ENCODE assay signal across 14 mouse cellular contexts in genomic region chr2:59633761-59634430, GRCm38 (mm10).
A peak's percentile ranks its signal among the peaks of the same experiment; 100 is the strongest.
DNase-seq lines count a peak whose midpoint lies in the region.
"Had no signal": no experiment of that assay in that cellular context is flagged by ENCODE, and none has a peak within 500 bp of the region (broad histone marks: within the 10 kb centered on the region; RNA-seq: fewer than 3 reads in every experiment).

No protein-coding gene starts in this region.

- peak; percentile 24 to 34 for DNase-seq in cerebellum, postnatal 25 days
- no peak for DNase-seq in cerebellum, adult 8-10 months
- DNase-seq in 416B (ENCODE audit: low read depth) (peak; percentile 76), ES-CJ7 (ENCODE audit: low read depth, low spot score) (peak; percentile 80)
- peak; percentile 50 for DNase-seq in brain, adult 2 months (ENCODE audit: low read depth, low spot score)
- no peak for DNase-seq in neural tube, embryonic 10.5 days (ENCODE audit: extremely low spot score, low spot score)
- DNase-seq in B cell, adult 2 months: no peak
- DNase-seq: cerebellum, adult 9-11 months; gastrocnemius, postnatal 10 days; heart, postnatal 10 days; kidney, postnatal 25 days; lung, embryonic 14.5 days; retina, postnatal 1 day; thymus, postnatal 25 days had no signal

Comparison
In these comparisons a context has a peak if more than half of its experiments do, and no peak if none do; other contexts are left out.
1. DNase-seq: peak in cerebellum, postnatal 25 days (2 of 2), 416B (single experiment), ES-CJ7 (single experiment) and brain, adult 2 months (single experiment); none in cerebellum, adult 8-10 months (single experiment), neural tube, embryonic 10.5 days (single experiment) and B cell, adult 2 months (0 of 2).